ENCODE assay signal across 8 mouse cellular contexts in genomic region chr12:38778299-38779075, GRCm38 (mm10). TPM values are rescaled to one million over a fixed set of nuclear protein-coding genes. Genes with fewer than 3 reads are reported as not detected.
DNase-seq lines count a peak whose midpoint lies in the region; ATAC-seq and TF ChIP-seq lines count a peak whose summit lies in the region.

No protein-coding gene starts in this region.

- intact Hi-C loops in gastrocnemius, adult 2 months (cut with DNase I): no loop called here

- peak overlapping the region; percentile 99 for H3K4me2 ChIP-seq in hindbrain, embryonic 16.5 days (ENCODE audit: low read length)

- no peaks in the 10 kb centered on the region for H3K27me3 ChIP-seq in hindbrain, embryonic 16.5 days (replicated peaks; ENCODE audit: control insufficient read depth, insufficient read depth, low read length)

- peak; percentile 6; the same call in 1 of the 2 replicates for TF ChIP-seq CTCF in gastrocnemius, adult 2 months (IDR thresholded peaks at IDR 0.05)

- peaks cover 6% of the 10 kb centered on the region for H3K4me1 ChIP-seq in hindbrain, embryonic 16.5 days (ENCODE audit: control insufficient read depth, insufficient read depth, low read depth, low read length)

- no peaks in the 10 kb centered on the region for H3K36me3 ChIP-seq in hindbrain, embryonic 16.5 days (ENCODE audit: control insufficient read depth, insufficient read depth, low read length)

- peak; percentile 79 for ATAC-seq in activated CD4-positive, CD25-positive, alpha-beta regulatory T cell, adult 4 months
- ATAC-seq in hindbrain, embryonic 16.5 days: peak; percentile 96

- H3K27ac ChIP-seq in gastrocnemius, adult 2 months: peak overlapping the region; percentile 90
- H3K27ac ChIP-seq in hindbrain, embryonic 16.5 days (ENCODE audit: low read depth, low read length): peak overlapping the region; percentile 80

- peak overlapping the region; percentile 77 for H3K4me3 ChIP-seq in gastrocnemius, adult 2 months
- H3K4me3 ChIP-seq in hindbrain, embryonic 16.5 days (ENCODE audit: low read length): peak overlapping the region; percentile 71

- under 1% methylated on average over 37 of the region's 37 CpGs for WGBS in hindbrain, embryonic 16.5 days

- DNase-seq in cerebellum, postnatal 4 days (ENCODE audit: low spot score in 2 of 2): peak; percentile 50 to 81
- peak; percentile 87 for DNase-seq in gastrocnemius, adult 2 months
- DNase-seq in left cerebral cortex, adult 18-20 months (ENCODE audit: low spot score in 2 of 2): peak; percentile 60 to 68
- peak; percentile 92 for DNase-seq in lung, postnatal 36 days
- DNase-seq in retina, postnatal 1 day: peak; percentile 97
- DNase-seq in urinary bladder, adult 18-20 months (ENCODE audit: low spot score in 2 of 2): peak; percentile 75 to 76

- H3K9me3 ChIP-seq in hindbrain, embryonic 16.5 days (ENCODE audit: control insufficient read depth, low read length): no peaks in the 10 kb centered on the region

- H3K9ac ChIP-seq in hindbrain, embryonic 16.5 days (ENCODE audit: low read depth, low read length): peak overlapping the region; percentile 66

RNA-seq across cellular contexts. Expression of gene Etv1, which starts 0.7 kb away (rescaled TPM):
- polyA plus RNA-seq in activated CD4-positive, CD25-positive, alpha-beta regulatory T cell, adult 4 months (2017; shearing (Covaris generic)): under 1 TPM; 0.19 to 0.33 TPM
- 1 to 10 TPM; 4.0 to 4.8 TPM for total RNA-seq in gastrocnemius, adult 2 months (2021)
- polyA plus RNA-seq in hindbrain, embryonic 16.5 days (2015; fragmentation: Nextera tagmentation; extraction: Ambion mirVana): 25.8 and 34.7 TPM in 2 replicates
- total RNA-seq in left cerebral cortex, adult 18-20 months (2021): 10 to 100 TPM; 60.7 to 61.6 TPM

Comparison
In these comparisons a context has a peak if more than half of its experiments do, and no peak if none do; other contexts are left out.
1. Peak in every context shown above with its lines: DNase-seq, ATAC-seq, H3K4me3 ChIP-seq and H3K27ac ChIP-seq.
2. RNA of gene Etv1, which starts 0.7 kb away (total RNA-seq): 60.7 to 61.6 TPM in left cerebral cortex, adult 18-20 months; 4.0 to 4.8 TPM in gastrocnemius, adult 2 months; every median in the first group is over 10 times any median in the second.